Mouse (Mus musculus): ENCODE results near the gene Snai1. TPM values are rescaled to one million over a fixed set of nuclear protein-coding genes. Genes with fewer than 3 reads are reported as not detected.

Gene Snai1
- polyA plus RNA-seq, 1 experiment from 2014 or later = 4.7 TPM

DNA sequence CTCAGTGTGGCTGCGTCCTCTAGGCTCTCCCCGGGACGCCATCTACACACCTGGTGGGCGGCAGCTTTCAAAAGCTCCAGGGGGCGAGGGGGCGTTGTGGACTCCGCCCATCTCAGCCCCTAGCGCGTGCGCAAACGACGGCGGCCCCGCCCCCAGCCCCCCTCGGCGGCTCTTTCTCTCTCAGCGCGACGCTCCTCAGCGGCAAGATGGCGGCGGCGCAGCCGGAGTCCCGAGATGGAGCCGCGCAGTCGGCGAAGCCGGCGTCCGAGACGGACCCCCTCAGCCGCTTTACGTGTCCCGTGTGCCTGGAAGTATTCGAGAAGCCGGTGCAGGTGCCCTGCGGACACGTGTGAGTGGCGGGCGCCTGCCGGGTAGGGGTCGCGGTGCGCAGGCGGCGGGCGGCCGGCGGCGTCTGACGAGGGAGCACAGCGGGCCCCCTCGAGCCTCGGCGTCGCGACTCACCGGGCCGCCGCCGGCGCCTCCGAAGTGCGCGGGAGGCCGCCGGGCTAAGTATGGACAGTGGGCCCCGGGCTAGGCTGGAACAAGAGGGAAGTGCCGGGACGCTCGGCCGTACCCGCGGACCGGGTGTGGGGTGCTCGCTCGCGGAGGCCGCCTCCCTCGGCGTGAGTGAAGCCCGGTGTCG, 34.6 kb upstream of the Snai1 start:
- Histone ChIP-seq H3K36me3 (ENCODE audit: control insufficient read depth, insufficient read depth, low read length) (peaks cover 9% of the 10 kb centered on the region; the same call in 1 of the 2 replicates), H3K27me3 (ENCODE audit: control insufficient read depth, insufficient read depth, low read depth, low read length) (no peaks in the 10 kb centered on the region), H3K4me2 (ENCODE audit: low read length) (peak overlapping the region; percentile 83), H3K9me3 (replicated peaks; ENCODE audit: control insufficient read depth, low read length, poor library complexity, severe bottlenecking) (no peaks in the 10 kb centered on the region), H3K4me1 (ENCODE audit: control insufficient read depth, insufficient read depth, low read length) (peaks cover 33% of the 10 kb centered on the region), H3K9ac (ENCODE audit: low read depth, low read length) (peak overlapping the region; percentile 80), H3K4me3 (ENCODE audit: low read depth, low read length) (peak overlapping the region; percentile 70), H3K27ac (ENCODE audit: low read length) (peak overlapping the region; percentile 79)
- WGBS = under 1% methylated on average over 77 of the region's 85 CpGs
- ATAC-seq = peak; percentile 90

DNA sequence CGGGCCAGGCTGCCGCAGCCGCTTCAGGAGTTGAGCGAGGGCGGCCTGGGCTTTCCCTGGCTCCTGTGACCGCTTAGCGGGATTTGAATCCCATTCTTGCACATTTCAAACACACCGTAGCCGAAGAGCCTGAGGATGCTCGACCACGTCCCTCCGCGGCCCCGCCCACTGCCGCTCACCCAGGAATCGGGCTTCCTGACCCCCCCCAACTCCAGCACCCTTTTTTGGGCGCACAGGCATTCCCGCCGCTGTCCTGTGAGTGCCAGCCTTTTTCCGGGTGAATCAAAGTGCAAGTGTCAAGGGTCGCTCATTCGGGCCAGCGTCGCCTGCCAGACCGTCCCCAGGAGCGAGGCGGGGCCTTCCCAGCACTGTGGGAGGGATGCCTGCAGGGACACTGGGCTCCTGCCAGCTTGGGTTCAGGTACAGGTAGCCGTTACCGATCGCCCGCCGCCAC, 34.1 kb upstream of the Snai1 start:
- Histone ChIP-seq H3K4me3 (ENCODE audit: low read depth, low read length) (peak overlapping the region; percentile 70), H3K36me3 (ENCODE audit: control insufficient read depth, insufficient read depth, low read length) (peaks cover 9% of the 10 kb centered on the region; the same call in 1 of the 2 replicates), H3K27me3 (ENCODE audit: control insufficient read depth, insufficient read depth, low read depth, low read length) (no peaks in the 10 kb centered on the region), H3K4me2 (ENCODE audit: low read length) (peak overlapping the region; percentile 83), H3K9me3 (replicated peaks; ENCODE audit: control insufficient read depth, low read length, poor library complexity, severe bottlenecking) (no peaks in the 10 kb centered on the region), H3K4me1 (ENCODE audit: control insufficient read depth, insufficient read depth, low read length) (peaks cover 33% of the 10 kb centered on the region), H3K9ac (ENCODE audit: low read depth, low read length) (peak overlapping the region; percentile 80), H3K27ac (ENCODE audit: low read length) (peak overlapping the region; percentile 79)
- WGBS = under 1% methylated on average over 31 of the region's 32 CpGs
- ATAC-seq = 0 out of 2 replicates have a peak, but pooled peaks have one; percentile 4

DNA sequence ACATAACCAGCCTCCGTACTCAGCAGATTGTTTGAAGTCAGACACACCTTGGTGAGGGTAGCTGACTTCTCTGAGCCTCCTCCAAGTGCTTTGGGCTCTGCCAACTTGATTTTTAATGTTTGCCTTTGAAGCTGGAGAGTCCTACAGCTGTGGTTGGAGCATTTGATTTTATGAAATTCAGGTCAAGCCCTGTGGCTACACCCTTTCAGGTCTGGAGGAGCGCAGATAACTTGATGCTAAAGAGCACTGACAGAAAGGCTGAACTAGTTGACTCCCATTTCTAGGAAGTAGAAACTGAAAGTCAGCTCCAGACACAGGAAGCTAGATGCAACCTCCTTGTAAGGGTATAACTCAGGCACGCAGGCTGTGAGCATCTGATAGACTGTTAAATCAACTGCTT, 32.9 kb upstream of the Snai1 start:
- no peaks in the 10 kb centered on the region for H3K9me3 ChIP-seq (replicated peaks; ENCODE audit: control insufficient read depth, low read length, poor library complexity, severe bottlenecking)
- H3K36me3 ChIP-seq (ENCODE audit: control insufficient read depth, insufficient read depth, low read length) = peaks cover 9% of the 10 kb centered on the region; the same call in 1 of the 2 replicates
- peaks cover 33% of the 10 kb centered on the region for H3K4me1 ChIP-seq (ENCODE audit: control insufficient read depth, insufficient read depth, low read length)
- H3K27me3 ChIP-seq (ENCODE audit: control insufficient read depth, insufficient read depth, low read depth, low read length) = no peaks in the 10 kb centered on the region
- no peak for ATAC-seq
- H3K4me2 ChIP-seq (ENCODE audit: low read length) = peak overlapping the region; percentile 83
- WGBS = 75% methylated on average over 3 of the region's 3 CpGs
- H3K27ac ChIP-seq (ENCODE audit: low read length) = no peak overlapping the region
- H3K4me3 ChIP-seq (ENCODE audit: low read depth, low read length) = peak overlapping the region; percentile 70; the same call in 1 of the 2 replicates
- H3K9ac ChIP-seq (ENCODE audit: low read depth, low read length) = peak overlapping the region; percentile 31

DNA sequence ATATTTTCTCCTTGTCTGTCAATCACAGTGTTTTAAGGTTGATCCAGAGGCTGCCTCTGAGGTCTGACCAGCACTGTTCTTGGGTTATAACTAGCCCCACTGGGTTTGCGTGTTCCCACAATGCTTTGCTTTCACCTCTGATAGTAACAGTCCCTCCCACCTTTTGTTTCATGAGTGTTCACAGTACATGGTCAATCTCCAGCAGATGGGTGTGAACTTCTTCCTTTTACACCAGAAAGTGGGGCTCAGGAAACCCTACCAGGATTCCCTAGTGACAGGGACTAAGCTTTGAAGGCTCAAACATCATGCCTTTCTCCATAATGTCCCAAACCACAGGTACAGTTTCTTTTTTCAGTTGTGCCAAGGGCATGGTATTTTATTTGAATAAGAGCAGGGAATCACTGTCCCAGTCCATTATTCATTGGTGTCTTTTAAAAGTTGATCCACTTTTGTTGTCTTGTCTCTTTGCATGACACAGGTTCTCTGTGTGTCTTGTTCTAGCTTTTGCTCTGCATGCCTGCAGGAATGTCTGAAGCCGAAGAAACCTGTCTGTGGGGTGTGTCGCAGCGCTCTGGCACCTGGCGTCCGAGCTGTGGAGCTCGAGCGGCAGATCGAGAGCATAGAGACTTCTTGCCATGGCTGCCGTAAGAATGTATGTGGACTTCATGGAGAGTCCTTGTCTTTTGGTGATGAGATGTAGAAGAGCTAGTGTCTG, 31.3 kb upstream of the Snai1 start:
- no peaks in the 10 kb centered on the region for H3K9me3 ChIP-seq (replicated peaks; ENCODE audit: control insufficient read depth, low read length, poor library complexity, severe bottlenecking)
- no peak for ATAC-seq
- H3K4me3 ChIP-seq (ENCODE audit: low read depth, low read length) = no peak overlapping the region
- no peak overlapping the region for H3K27ac ChIP-seq (ENCODE audit: low read length)
- H3K36me3 ChIP-seq (ENCODE audit: control insufficient read depth, insufficient read depth, low read length) = peaks cover 12% of the 10 kb centered on the region
- H3K4me1 ChIP-seq (ENCODE audit: control insufficient read depth, insufficient read depth, low read length) = peaks cover 33% of the 10 kb centered on the region
- no peak overlapping the region; the same call in 1 of the 2 replicates for H3K9ac ChIP-seq (ENCODE audit: low read depth, low read length)
- H3K27me3 ChIP-seq (ENCODE audit: control insufficient read depth, insufficient read depth, low read depth, low read length) = no peaks in the 10 kb centered on the region
- H3K4me2 ChIP-seq (ENCODE audit: low read length) = no peak overlapping the region
- 95% methylated on average over 10 of the region's 10 CpGs for WGBS

DNA sequence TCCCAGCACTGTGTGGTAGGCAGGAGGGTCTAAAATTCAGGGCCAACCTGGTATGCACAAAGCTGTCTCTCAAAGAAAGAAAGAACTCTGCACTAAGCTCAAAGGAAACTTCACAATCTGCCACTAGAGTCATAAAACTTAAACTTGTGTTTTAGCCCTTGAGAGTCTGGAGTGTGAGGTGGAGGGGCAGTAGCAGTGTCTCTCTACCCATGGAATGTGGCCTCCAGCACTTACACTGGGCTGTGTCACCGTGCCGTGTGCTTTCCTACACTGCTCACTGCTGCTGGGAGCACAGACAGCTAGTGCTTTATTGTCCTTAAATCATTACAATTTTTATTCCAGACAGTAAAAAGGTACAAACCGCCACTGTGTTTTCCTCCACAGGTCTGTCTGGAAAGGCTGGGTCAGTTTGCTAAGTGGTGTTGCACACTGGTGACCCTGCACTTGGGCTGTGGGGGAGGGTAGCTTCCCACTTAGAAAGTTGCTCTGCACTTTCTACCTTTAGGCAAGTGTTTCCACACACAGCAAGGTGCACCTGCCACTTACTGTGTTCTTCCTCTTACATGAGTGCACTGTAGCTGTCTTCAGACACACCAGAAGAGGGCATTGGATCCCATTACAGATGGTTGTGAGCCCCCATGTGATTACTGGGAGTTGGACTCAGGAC, 30.1 kb upstream of the Snai1 start:
- Histone ChIP-seq H3K27me3 (ENCODE audit: control insufficient read depth, insufficient read depth, low read depth, low read length) (no peaks in the 10 kb centered on the region), H3K9ac (ENCODE audit: low read depth, low read length) (no peak overlapping the region), H3K4me2 (ENCODE audit: low read length) (no peak overlapping the region), H3K4me1 (ENCODE audit: control insufficient read depth, insufficient read depth, low read length) (peaks cover 33% of the 10 kb centered on the region), H3K27ac (ENCODE audit: low read length) (no peak overlapping the region), H3K9me3 (replicated peaks; ENCODE audit: control insufficient read depth, low read length, poor library complexity, severe bottlenecking) (no peaks in the 10 kb centered on the region), H3K4me3 (ENCODE audit: low read depth, low read length) (no peak overlapping the region), H3K36me3 (ENCODE audit: control insufficient read depth, insufficient read depth, low read length) (peaks cover 24% of the 10 kb centered on the region)
- no peak for ATAC-seq
- 100% methylated on average over 3 of the region's 3 CpGs for WGBS

DNA sequence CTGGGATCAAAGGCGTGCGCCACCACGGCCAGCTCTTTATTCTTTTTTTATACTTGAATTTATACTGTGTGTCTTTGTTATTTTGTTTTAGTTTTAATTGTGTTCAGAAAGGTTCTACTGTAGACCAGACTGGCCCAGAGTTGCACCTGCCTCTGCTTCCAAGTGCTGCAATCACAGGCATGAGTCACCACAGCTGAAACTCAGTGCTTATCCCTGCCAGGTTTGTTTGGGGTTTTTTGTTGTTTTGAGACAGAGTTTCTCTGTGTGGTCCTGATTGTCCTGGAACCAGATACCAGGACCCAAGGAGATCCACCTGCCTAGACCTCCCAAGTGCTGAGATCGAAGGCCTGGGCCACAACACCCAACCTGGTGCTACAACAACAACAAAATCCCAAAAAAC, 29.4 kb upstream of the Snai1 start:
- H3K36me3 ChIP-seq (ENCODE audit: control insufficient read depth, insufficient read depth, low read length) = peaks cover 26% of the 10 kb centered on the region
- H3K4me3 ChIP-seq (ENCODE audit: low read depth, low read length) = no peak overlapping the region
- 94% methylated on average over 4 of the region's 4 CpGs for WGBS
- no peak overlapping the region for H3K4me2 ChIP-seq (ENCODE audit: low read length)
- H3K9ac ChIP-seq (ENCODE audit: low read depth, low read length) = no peak overlapping the region
- H3K27me3 ChIP-seq (ENCODE audit: control insufficient read depth, insufficient read depth, low read depth, low read length) = no peaks in the 10 kb centered on the region
- H3K9me3 ChIP-seq (replicated peaks; ENCODE audit: control insufficient read depth, low read length, poor library complexity, severe bottlenecking) = no peaks in the 10 kb centered on the region
- H3K27ac ChIP-seq (ENCODE audit: low read length) = no peak overlapping the region
- H3K4me1 ChIP-seq (ENCODE audit: control insufficient read depth, insufficient read depth, low read length) = peaks cover 33% of the 10 kb centered on the region
- ATAC-seq = no peak

DNA sequence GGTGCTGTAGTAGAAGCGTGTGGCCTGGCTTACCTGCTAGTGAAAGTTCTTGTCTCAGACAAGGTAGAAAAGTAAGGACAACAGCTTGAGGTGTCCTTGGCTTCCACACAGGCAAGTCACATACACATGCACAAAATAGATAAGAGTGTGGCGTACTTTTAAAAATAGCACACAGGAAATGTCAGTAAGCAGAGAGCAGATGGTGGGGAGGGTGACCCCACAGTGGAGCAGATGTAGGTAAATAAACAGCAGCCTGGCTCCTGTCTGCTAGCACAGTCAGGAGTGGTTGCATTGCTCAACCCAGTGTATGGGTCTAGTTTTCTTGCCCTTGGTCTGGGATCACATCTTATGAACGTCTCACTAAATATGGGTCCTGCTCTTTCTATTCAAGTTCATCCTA, 27.5 kb upstream of the Snai1 start:
- peaks cover 37% of the 10 kb centered on the region for H3K36me3 ChIP-seq (ENCODE audit: control insufficient read depth, insufficient read depth, low read length)
- no peak for ATAC-seq
- no peak overlapping the region for H3K4me2 ChIP-seq (ENCODE audit: low read length)
- H3K9ac ChIP-seq (ENCODE audit: low read depth, low read length) = no peak overlapping the region
- H3K4me3 ChIP-seq (ENCODE audit: low read depth, low read length) = no peak overlapping the region
- H3K27me3 ChIP-seq (ENCODE audit: control insufficient read depth, insufficient read depth, low read depth, low read length) = no peaks in the 10 kb centered on the region
- WGBS = 88% methylated on average over 3 of the region's 3 CpGs
- H3K4me1 ChIP-seq (ENCODE audit: control insufficient read depth, insufficient read depth, low read length) = peaks cover 19% of the 10 kb centered on the region
- H3K9me3 ChIP-seq (replicated peaks; ENCODE audit: control insufficient read depth, low read length, poor library complexity, severe bottlenecking) = no peaks in the 10 kb centered on the region
- H3K27ac ChIP-seq (ENCODE audit: low read length) = no peak overlapping the region

DNA sequence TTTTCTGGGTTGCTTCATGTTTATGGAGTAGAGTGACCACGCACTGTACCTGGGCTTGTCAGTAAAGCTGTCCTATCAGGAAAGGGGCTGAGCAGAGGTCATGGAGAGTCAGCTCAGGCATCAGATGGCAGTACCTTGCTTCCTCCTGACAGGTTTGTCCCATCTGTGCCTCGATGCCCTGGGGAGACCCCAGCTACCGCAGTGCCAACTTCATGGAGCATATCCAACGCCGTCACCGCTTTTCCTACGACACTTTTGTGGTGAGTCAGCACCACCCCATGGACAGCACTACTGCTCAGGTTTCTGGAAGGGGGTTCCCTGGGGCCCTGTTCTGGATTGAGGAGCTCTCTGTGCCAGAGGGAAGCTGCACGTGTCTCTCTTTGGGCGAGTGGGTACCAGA, 25.6 kb upstream of the Snai1 start:
- Histone ChIP-seq H3K4me1 (ENCODE audit: control insufficient read depth, insufficient read depth, low read length) (peaks cover under 1% of the 10 kb centered on the region; the same call in 1 of the 2 replicates), H3K27ac (ENCODE audit: low read length) (no peak overlapping the region), H3K36me3 (ENCODE audit: control insufficient read depth, insufficient read depth, low read length) (peaks cover 42% of the 10 kb centered on the region), H3K27me3 (ENCODE audit: control insufficient read depth, insufficient read depth, low read depth, low read length) (no peaks in the 10 kb centered on the region), H3K9me3 (replicated peaks; ENCODE audit: control insufficient read depth, low read length, poor library complexity, severe bottlenecking) (no peaks in the 10 kb centered on the region), H3K9ac (ENCODE audit: low read depth, low read length) (no peak overlapping the region), H3K4me3 (ENCODE audit: low read depth, low read length) (no peak overlapping the region), H3K4me2 (ENCODE audit: low read length) (no peak overlapping the region)
- 89% methylated on average over 9 of the region's 9 CpGs for WGBS
- ATAC-seq = no peak

DNA sequence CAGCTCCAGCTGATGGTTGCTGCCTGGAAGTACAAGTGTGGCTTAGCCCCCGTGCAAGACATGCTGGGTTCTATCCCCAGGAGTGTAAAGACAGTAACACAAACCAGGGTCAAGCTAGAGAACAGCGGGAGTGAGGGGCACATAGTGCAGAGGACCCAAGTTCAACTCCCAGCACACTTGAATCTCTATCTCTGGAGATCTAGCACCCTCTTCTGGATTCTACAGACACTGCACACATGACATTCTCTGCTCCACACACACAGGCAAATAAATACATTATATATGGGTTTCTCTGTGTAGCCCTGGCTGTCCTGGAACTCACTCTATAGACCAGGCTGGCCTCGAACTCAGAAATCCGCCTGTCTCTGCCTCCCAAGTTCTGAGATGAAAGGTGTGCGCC, 25.0 kb upstream of the Snai1 start:
- H3K4me3 ChIP-seq (ENCODE audit: low read depth, low read length) = no peak overlapping the region
- ATAC-seq = no peak
- no peaks in the 10 kb centered on the region for H3K27me3 ChIP-seq (ENCODE audit: control insufficient read depth, insufficient read depth, low read depth, low read length)
- H3K36me3 ChIP-seq (ENCODE audit: control insufficient read depth, insufficient read depth, low read length) = peaks cover 41% of the 10 kb centered on the region
- no peaks in the 10 kb centered on the region for H3K4me1 ChIP-seq (ENCODE audit: control insufficient read depth, insufficient read depth, low read length)
- H3K9ac ChIP-seq (ENCODE audit: low read depth, low read length) = no peak overlapping the region
- H3K27ac ChIP-seq (ENCODE audit: low read length) = no peak overlapping the region
- H3K9me3 ChIP-seq (replicated peaks; ENCODE audit: control insufficient read depth, low read length, poor library complexity, severe bottlenecking) = no peaks in the 10 kb centered on the region
- no peak overlapping the region for H3K4me2 ChIP-seq (ENCODE audit: low read length)
- whole genome bisulfite sequencing = 98% methylated on average over 5 of the region's 5 CpGs

Data from midbrain, embryonic 16.5 days (tissue).